Mouse (Mus musculus): ENCODE data around the gene Foxa3. TPM values are rescaled to one million over a fixed set of nuclear protein-coding genes. Genes with fewer than 3 reads are reported as not detected.

The Foxa3 gene
- polyA plus RNA-seq, 1 experiment from 2014 or later = 0.62 TPM

DNA sequence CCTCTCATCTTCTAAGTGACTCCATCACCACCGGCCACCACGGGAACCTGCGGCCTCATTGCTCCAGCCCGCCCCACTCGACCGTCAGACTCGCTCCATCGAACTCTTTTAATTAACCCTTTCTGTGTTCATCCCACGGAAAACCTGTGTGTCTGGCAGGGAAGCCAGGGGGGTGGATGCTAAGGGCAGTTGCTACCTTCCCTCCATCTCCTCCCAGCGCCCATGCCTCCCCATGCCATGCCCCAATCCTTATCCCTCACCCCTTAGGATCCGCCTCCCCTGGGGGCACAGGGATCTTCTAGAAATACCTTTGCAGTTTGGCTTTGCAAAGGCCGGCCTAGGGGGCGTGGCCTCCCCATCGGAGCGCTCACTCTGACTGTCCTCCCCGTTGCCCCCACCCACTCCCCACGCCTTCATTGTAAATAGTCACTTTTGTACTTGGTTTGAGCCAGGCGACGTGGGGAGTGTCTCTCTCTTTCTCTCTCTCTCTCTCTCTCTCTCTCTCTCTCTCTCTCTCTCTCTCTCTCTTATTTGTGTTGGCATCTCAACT is 60.0 kb downstream of the Foxa3 start:
- Histone ChIP-seq H3K27me3 (peaks cover 93% of the 10 kb centered on the region), H3K9me3 (no peaks in the 10 kb centered on the region), H3K36me3 (no peaks in the 10 kb centered on the region), H3K4me1 (peaks cover 14% of the 10 kb centered on the region), H3K4me3 (no peak overlapping the region; the same call in 1 of the 2 replicates), H3K4me2 (peak overlapping the region; percentile 34; the same call in 1 of the 2 replicates), H3K9ac (no peak overlapping the region), H3K27ac (no peak overlapping the region)
- ATAC-seq (ENCODE audit: insufficient number of reproducible peaks, insufficient read depth, low FRiP score, low TSS enrichment, low read depth) = no peak
- WGBS = under 1% methylated on average over 19 of the region's 19 CpGs

Other genes with a start within 250 kb of the Foxa3 start
- gene Psg19, start 225.0 kb downstream of the Foxa3 start, polyA plus RNA-seq (2015; fragmentation: Nextera tagmentation; extraction: Ambion mirVana) = not detected in 2 replicates
- not detected in 2 replicates for gene Psg17, start 201.9 kb downstream of the Foxa3 start, polyA plus RNA-seq (2015; fragmentation: Nextera tagmentation; extraction: Ambion mirVana)
- gene Mill2, start 183.6 kb downstream of the Foxa3 start, polyA plus RNA-seq (2015; fragmentation: Nextera tagmentation; extraction: Ambion mirVana) = 0.38 and 0.39 TPM in 2 replicates
- gene Pglyrp1, start 152.2 kb downstream of the Foxa3 start, polyA plus RNA-seq (2015; fragmentation: Nextera tagmentation; extraction: Ambion mirVana) = 0.76 and 2.9 TPM in 2 replicates
- 26.3 and 35.6 TPM in 2 replicates for gene Ccdc61, start 113.1 kb downstream of the Foxa3 start, polyA plus RNA-seq (2015; fragmentation: Nextera tagmentation; extraction: Ambion mirVana)
- 0.62 and 0.65 TPM in 2 replicates for gene Nova2, start 97.7 kb downstream of the Foxa3 start, polyA plus RNA-seq (2015; fragmentation: Nextera tagmentation; extraction: Ambion mirVana)
- not detected in 2 replicates for gene Nanos2, start 36.1 kb downstream of the Foxa3 start, polyA plus RNA-seq (2015; fragmentation: Nextera tagmentation; extraction: Ambion mirVana)
- 6.0 and 6.7 TPM in 2 replicates for gene Mypop, start 32.3 kb downstream of the Foxa3 start, polyA plus RNA-seq (2015; fragmentation: Nextera tagmentation; extraction: Ambion mirVana)
- 30.1 and 33.2 TPM in 2 replicates for gene Irf2bp1, start 19.5 kb downstream of the Foxa3 start, polyA plus RNA-seq (2015; fragmentation: Nextera tagmentation; extraction: Ambion mirVana)
- 36.0 and 43.2 TPM in 2 replicates for gene Sympk, start 839 bp upstream of the Foxa3 start, polyA plus RNA-seq (2015; fragmentation: Nextera tagmentation; extraction: Ambion mirVana)
- gene Rsph6a, start 31.2 kb upstream of the Foxa3 start, polyA plus RNA-seq (2015; fragmentation: Nextera tagmentation; extraction: Ambion mirVana) = not detected in 2 replicates
- 16.4 and 17.6 TPM in 2 replicates for gene Dmwd, start 52.7 kb upstream of the Foxa3 start, polyA plus RNA-seq (2015; fragmentation: Nextera tagmentation; extraction: Ambion mirVana)
- 13.1 and 16.8 TPM in 2 replicates for gene Dmpk, start 60.3 kb upstream of the Foxa3 start, polyA plus RNA-seq (2015; fragmentation: Nextera tagmentation; extraction: Ambion mirVana)
- gene Six5, start 71.1 kb upstream of the Foxa3 start, polyA plus RNA-seq (2015; fragmentation: Nextera tagmentation; extraction: Ambion mirVana) = 14.7 and 15.3 TPM in 2 replicates
- gene Gm4969, start 94.8 kb upstream of the Foxa3 start, polyA plus RNA-seq (2015; fragmentation: Nextera tagmentation; extraction: Ambion mirVana) = 3.5 and 4.4 TPM in 2 replicates
- 15.3 and 16.6 TPM in 2 replicates for gene Fbxo46, start 96.3 kb upstream of the Foxa3 start, polyA plus RNA-seq (2015; fragmentation: Nextera tagmentation; extraction: Ambion mirVana)
- gene Qpctl, start 125.8 kb upstream of the Foxa3 start, polyA plus RNA-seq (2015; fragmentation: Nextera tagmentation; extraction: Ambion mirVana) = 15.2 and 16.2 TPM in 2 replicates
- gene Snrpd2, start 126.2 kb upstream of the Foxa3 start, polyA plus RNA-seq (2015; fragmentation: Nextera tagmentation; extraction: Ambion mirVana) = 137 and 167 TPM in 2 replicates
- gene Gipr, start 142.6 kb upstream of the Foxa3 start, polyA plus RNA-seq (2015; fragmentation: Nextera tagmentation; extraction: Ambion mirVana) = 0.37 and 0.56 TPM in 2 replicates
- gene Eml2, start 152.9 kb upstream of the Foxa3 start, polyA plus RNA-seq (2015; fragmentation: Nextera tagmentation; extraction: Ambion mirVana) = 5.1 and 7.2 TPM in 2 replicates
- 1.6 and 1.9 TPM in 2 replicates for gene Gpr4, start 189.0 kb upstream of the Foxa3 start, polyA plus RNA-seq (2015; fragmentation: Nextera tagmentation; extraction: Ambion mirVana)
- 36.2 and 38.2 TPM in 2 replicates for gene Opa3, start 204.8 kb upstream of the Foxa3 start, polyA plus RNA-seq (2015; fragmentation: Nextera tagmentation; extraction: Ambion mirVana)
- gene Vasp, start 248.3 kb upstream of the Foxa3 start, polyA plus RNA-seq (2015; fragmentation: Nextera tagmentation; extraction: Ambion mirVana) = 57.3 and 64.0 TPM in 2 replicates

All from embryonic facial prominence, embryonic 13.5 days (tissue).